12 mouse cellular contexts compared by ENCODE assay signal in genomic region chr7:133505628-133506027, GRCm38 (mm10).
DNase-seq lines count a peak whose midpoint lies in the region; ATAC-seq and TF ChIP-seq lines count a peak whose summit lies in the region.
"Had no signal": no experiment of that assay in that cellular context is flagged by ENCODE, and none has a peak within 500 bp of the region (broad histone marks: within the 10 kb centered on the region; RNA-seq: fewer than 3 reads in every experiment).

No protein-coding gene starts in this region.

- H3K27me3 ChIP-seq in intestine, embryonic 14.5 days (replicated peaks; ENCODE audit: control insufficient read depth, insufficient read depth, low read length), result no peaks in the 10 kb centered on the region
- H3K27me3 ChIP-seq in intestine, embryonic 16.5 days (replicated peaks; ENCODE audit: control insufficient read depth, insufficient read depth, low read length), result no peaks in the 10 kb centered on the region
- no peaks in the 10 kb centered on the region for H3K27me3 ChIP-seq in liver, embryonic 14.5 days (ENCODE audit: control insufficient read depth, insufficient read depth, low read length)
- H3K27me3 ChIP-seq in embryonic facial prominence, embryonic 10.5 days (replicated peaks; ENCODE audit: low read depth, poor library complexity, severe bottlenecking), result peaks cover 10% of the 10 kb centered on the region; the same call in 1 of the 2 replicates
- H3K27me3 ChIP-seq: heart, embryonic 12.5 days had no signal

- H3K9me3 ChIP-seq in intestine, embryonic 14.5 days (ENCODE audit: control insufficient read depth, low read length), result no peaks in the 10 kb centered on the region
- H3K9me3 ChIP-seq in intestine, embryonic 16.5 days (ENCODE audit: control insufficient read depth, low read length), result no peaks in the 10 kb centered on the region
- H3K9me3 ChIP-seq in liver, embryonic 14.5 days (ENCODE audit: control insufficient read depth, low read length), result no peaks in the 10 kb centered on the region
- H3K9me3 ChIP-seq in embryonic facial prominence, embryonic 10.5 days, result no peaks in the 10 kb centered on the region
- H3K9me3 ChIP-seq: embryonic facial prominence, embryonic 13.5 days; heart, embryonic 12.5 days had no signal

- no peak for ATAC-seq in intestine, embryonic 14.5 days (replicated peaks; ENCODE audit: low FRiP score, low TSS enrichment, low read depth)
- no peak for ATAC-seq in intestine, embryonic 16.5 days
- ATAC-seq in liver, embryonic 14.5 days (ENCODE audit: insufficient read depth), result no peak

- no peak for TF ChIP-seq EP300 in liver, embryonic 14.5 days (IDR thresholded peaks at IDR 0.05; ENCODE audit: low read depth)

- no peak overlapping the region for H3K4me2 ChIP-seq in intestine, embryonic 14.5 days (ENCODE audit: low read length)
- H3K4me2 ChIP-seq in intestine, embryonic 16.5 days (ENCODE audit: low read depth, low read length), result no peak overlapping the region
- H3K4me2 ChIP-seq in liver, embryonic 14.5 days (ENCODE audit: low read depth), result no peak overlapping the region
- H3K4me2 ChIP-seq: embryonic facial prominence, embryonic 13.5 days; heart, embryonic 12.5 days had no signal

- H3K4me1 ChIP-seq in intestine, embryonic 14.5 days (replicated peaks; ENCODE audit: control insufficient read depth, insufficient read depth, low read length), result no peaks in the 10 kb centered on the region
- no peaks in the 10 kb centered on the region for H3K4me1 ChIP-seq in intestine, embryonic 16.5 days (ENCODE audit: control insufficient read depth, insufficient read depth, low read length)
- no peaks in the 10 kb centered on the region for H3K4me1 ChIP-seq in liver, embryonic 14.5 days (replicated peaks; ENCODE audit: control insufficient read depth in 2 of 2, insufficient read depth in 2 of 2, low read length in 1 of 2)
- H3K4me1 ChIP-seq in embryonic facial prominence, embryonic 10.5 days, result peaks cover 14% of the 10 kb centered on the region; the same call in 1 of the 2 replicates
- H3K4me1 ChIP-seq: heart, embryonic 12.5 days had no signal

- no peaks in the 10 kb centered on the region for H3K36me3 ChIP-seq in intestine, embryonic 14.5 days (ENCODE audit: control insufficient read depth, insufficient read depth, low read length)
- no peaks in the 10 kb centered on the region for H3K36me3 ChIP-seq in intestine, embryonic 16.5 days (ENCODE audit: control insufficient read depth, insufficient read depth, low read length)
- H3K36me3 ChIP-seq in liver, embryonic 14.5 days (replicated peaks; ENCODE audit: control insufficient read depth, insufficient read depth, low read depth), result no peaks in the 10 kb centered on the region
- H3K36me3 ChIP-seq in embryonic facial prominence, embryonic 10.5 days (replicated peaks), result no peaks in the 10 kb centered on the region
- H3K36me3 ChIP-seq: embryonic facial prominence, embryonic 13.5 days; heart, embryonic 12.5 days had no signal

- no peak overlapping the region for H3K4me3 ChIP-seq in intestine, embryonic 14.5 days (ENCODE audit: low read depth, low read length)
- H3K4me3 ChIP-seq in intestine, embryonic 16.5 days (ENCODE audit: low read length), result no peak overlapping the region
- H3K4me3 ChIP-seq in liver, embryonic 14.5 days (ENCODE audit: insufficient read depth in 1 of 2, low read depth in 2 of 2, low read length in 2 of 2), result no peak overlapping the region
- H3K4me3 ChIP-seq in embryonic facial prominence, embryonic 10.5 days, result no peak overlapping the region
- H3K4me3 ChIP-seq: embryonic facial prominence, embryonic 13.5 days; heart, embryonic 12.5 days had no signal

- H3K27ac ChIP-seq in intestine, embryonic 14.5 days (ENCODE audit: low read depth), result no peak overlapping the region
- no peak overlapping the region for H3K27ac ChIP-seq in intestine, embryonic 16.5 days (ENCODE audit: low read length)
- no peak overlapping the region for H3K27ac ChIP-seq in liver, embryonic 14.5 days
- H3K27ac ChIP-seq in embryonic facial prominence, embryonic 10.5 days (replicated peaks), result no peak overlapping the region
- H3K27ac ChIP-seq: embryonic facial prominence, embryonic 13.5 days had no signal

- peak; percentile 40 for TF ChIP-seq CTCF in liver, embryonic 14.5 days (IDR thresholded peaks at IDR 0.05; ENCODE audit: low read depth)

- no peak overlapping the region for H3K9ac ChIP-seq in intestine, embryonic 14.5 days (ENCODE audit: low read length)
- no peak overlapping the region for H3K9ac ChIP-seq in intestine, embryonic 16.5 days (ENCODE audit: low read depth, low read length)
- no peak overlapping the region for H3K9ac ChIP-seq in liver, embryonic 14.5 days (replicated peaks)
- H3K9ac ChIP-seq: embryonic facial prominence, embryonic 13.5 days; heart, embryonic 12.5 days had no signal

- DNase-seq in intestine, embryonic 14.5 days (ENCODE audit: low spot score), result peak; percentile 13
- no peak for DNase-seq in liver, embryonic 14.5 days (ENCODE audit: low read depth in 3 of 3, low spot score in 3 of 3)
- DNase-seq in liver, result no peak
- DNase-seq in urinary bladder, postnatal 14 days (ENCODE audit: low spot score), result peak; percentile 7
- no peak for DNase-seq in urinary bladder, adult 18-20 months (ENCODE audit: low spot score in 2 of 2)
- DNase-seq in embryonic facial prominence, embryonic 10.5 days (ENCODE audit: low spot score), result no peak
- DNase-seq in cerebellum, postnatal 25 days, result no peak
- DNase-seq: cerebellum, adult 11 months; gastrocnemius, postnatal 36 days had no signal

- WGBS in intestine, embryonic 14.5 days, result 95% methylated on average over 2 of the region's 2 CpGs
- 90% methylated on average over 2 of the region's 2 CpGs for WGBS in intestine, embryonic 16.5 days
- 61% methylated on average over 2 of the region's 2 CpGs for WGBS in liver, embryonic 14.5 days (ENCODE audit: insufficient replicate concordance)
- WGBS in embryonic facial prominence, embryonic 10.5 days, result 91% methylated on average over 2 of the region's 2 CpGs

Comparison
In these comparisons a context has a peak if more than half of its experiments do, and no peak if none do; other contexts are left out.
1. DNase-seq: peak in intestine, embryonic 14.5 days (single experiment) and urinary bladder, postnatal 14 days (single experiment); none in liver, embryonic 14.5 days (0 of 3), liver (single experiment), urinary bladder, adult 18-20 months (0 of 2), embryonic facial prominence, embryonic 10.5 days (single experiment) and cerebellum, postnatal 25 days (0 of 2).